Mouse (Mus musculus): Measurements from ENCODE around the gene March1.

March1 gene

GRCm38 (mm10) chr8:66430639-66431038 is 812.9 kb downstream of the March1 start:
- no peak for DNase-seq

- no peak for DNase-seq
These were observed 815.9 kb downstream of the March1 start for GRCm38 (mm10) chr8:66433577-66433976.

GRCm38 (mm10) chr8:66436804-66437203 is 819.1 kb downstream of the March1 start:
- DNase-seq = no peak

- DNase-seq = no peak
These were observed 820.2 kb downstream of the March1 start for GRCm38 (mm10) chr8:66437929-66438328.

- peak in 1 of 2 experiments; percentile 4 for DNase-seq
These were observed 820.8 kb downstream of the March1 start for GRCm38 (mm10) chr8:66438468-66438867.

- DNase-seq = peak in 1 of 2 experiments; percentile 25
These were observed 823.4 kb downstream of the March1 start for GRCm38 (mm10) chr8:66441123-66441522.

- peak; percentile 67 to 78 for DNase-seq
These were observed 825.1 kb downstream of the March1 start for GRCm38 (mm10) chr8:66442778-66443177.

- DNase-seq = no peak
These were observed 826.4 kb downstream of the March1 start for GRCm38 (mm10) chr8:66444141-66444540.

GRCm38 (mm10) chr8:66445351-66445750 is 827.7 kb downstream of the March1 start:
- DNase-seq = no peak

GRCm38 (mm10) chr8:66450691-66451090 is 833.0 kb downstream of the March1 start:
- DNase-seq = peak; percentile 59 to 70

- DNase-seq = no peak
These were observed 839.4 kb downstream of the March1 start for GRCm38 (mm10) chr8:66457057-66457456.

- no peak for DNase-seq
These were observed 852.1 kb downstream of the March1 start for GRCm38 (mm10) chr8:66469821-66470220.

GRCm38 (mm10) chr8:66476880-66477279 is 859.2 kb downstream of the March1 start:
- DNase-seq = no peak

- peak; percentile 90 to 92 for DNase-seq
These were observed 868.5 kb downstream of the March1 start, which contains the start of gene Tma16 for GRCm38 (mm10) chr8:66486084-66486763. Tma16 (minus strand) TSS chr8:66486530.

- DNase-seq = no peak
These were observed 870.9 kb downstream of the March1 start for GRCm38 (mm10) chr8:66488556-66488955.

GRCm38 (mm10) chr8:66490624-66491023 is 872.9 kb downstream of the March1 start:
- DNase-seq = no peak

- DNase-seq = no peak
These were observed 876.8 kb downstream of the March1 start for GRCm38 (mm10) chr8:66494496-66494895.

GRCm38 (mm10) chr8:66495726-66496125 is 878.0 kb downstream of the March1 start:
- peak; percentile 90 to 91 for DNase-seq

GRCm38 (mm10) chr8:66496998-66497577 is 879.4 kb downstream of the March1 start:
- DNase-seq = peak; percentile 49 to 72

GRCm38 (mm10) chr8:66503381-66503780 is 885.7 kb downstream of the March1 start:
- no peak for DNase-seq

GRCm38 (mm10) chr8:66511537-66511936 is 893.8 kb downstream of the March1 start, which contains the start of gene Tktl2:
Tktl2 (plus strand) TSS chr8:66511756.
- DNase-seq = no peak

- DNase-seq = no peak
These were observed 901.4 kb downstream of the March1 start for GRCm38 (mm10) chr8:66519149-66519548.

- no peak for DNase-seq
These were observed 902.9 kb downstream of the March1 start for GRCm38 (mm10) chr8:66520576-66520975.
